Mouse (Mus musculus): ENCODE measurements at regions not wholly inside any gene's neighbourhood (a gene's known extent, or its start where the extent isn't known, plus 50 kb on each side); places are given as distances from the start of the nearest gene placed in this dataset.

GRCm38 (mm10) chr7:111420698-111421097 is 337.9 kb upstream of the Eif4g2 start:
- no peak overlapping the region for H3K9ac ChIP-seq (ENCODE audit: low read depth, low read length)
- no peak for ATAC-seq
- H3K36me3 ChIP-seq (ENCODE audit: control insufficient read depth, insufficient read depth, low read length), result no peaks in the 10 kb centered on the region
- H3K27me3 ChIP-seq (replicated peaks; ENCODE audit: control insufficient read depth, insufficient read depth, low read length), result no peaks in the 10 kb centered on the region
- H3K4me3 ChIP-seq (ENCODE audit: low read length), result no peak overlapping the region
- H3K9me3 ChIP-seq (ENCODE audit: control insufficient read depth, low read length), result no peaks in the 10 kb centered on the region
- 78% methylated on average over 3 of the region's 3 CpGs for WGBS
- no peaks in the 10 kb centered on the region for H3K4me1 ChIP-seq (ENCODE audit: control insufficient read depth, insufficient read depth, low read length)
- H3K4me2 ChIP-seq (ENCODE audit: low read depth, low read length), result no peak overlapping the region
- H3K27ac ChIP-seq (ENCODE audit: low read length), result no peak overlapping the region

GRCm38 (mm10) chr7:111417735-111418134 is 334.9 kb upstream of the Eif4g2 start:
- Histone ChIP-seq H3K9me3 (ENCODE audit: control insufficient read depth, low read length) (no peaks in the 10 kb centered on the region), H3K4me3 (ENCODE audit: low read length) (no peak overlapping the region), H3K9ac (ENCODE audit: low read depth, low read length) (no peak overlapping the region), H3K36me3 (ENCODE audit: control insufficient read depth, insufficient read depth, low read length) (no peaks in the 10 kb centered on the region), H3K27ac (ENCODE audit: low read length) (no peak overlapping the region), H3K27me3 (replicated peaks; ENCODE audit: control insufficient read depth, insufficient read depth, low read length) (no peaks in the 10 kb centered on the region), H3K4me2 (ENCODE audit: low read depth, low read length) (no peak overlapping the region), H3K4me1 (ENCODE audit: control insufficient read depth, insufficient read depth, low read length) (no peaks in the 10 kb centered on the region)
- 18% methylated on average over 2 of the region's 3 CpGs for WGBS
- no peak for ATAC-seq

GRCm38 (mm10) chr7:111416061-111416460 is 333.2 kb upstream of the Eif4g2 start:
- WGBS, result 76% methylated on average over 6 of the region's 6 CpGs
- ATAC-seq, result no peak

GRCm38 (mm10) chr7:111413745-111414144 is 330.9 kb upstream of the Eif4g2 start:
- WGBS, result 45% methylated on average over 4 of the region's 4 CpGs
- Histone ChIP-seq H3K9ac (ENCODE audit: low read depth, low read length) (no peak overlapping the region), H3K27me3 (replicated peaks; ENCODE audit: control insufficient read depth, insufficient read depth, low read length) (no peaks in the 10 kb centered on the region), H3K27ac (ENCODE audit: low read length) (no peak overlapping the region), H3K9me3 (ENCODE audit: control insufficient read depth, low read length) (no peaks in the 10 kb centered on the region), H3K4me1 (ENCODE audit: control insufficient read depth, insufficient read depth, low read length) (no peaks in the 10 kb centered on the region), H3K4me2 (ENCODE audit: low read depth, low read length) (no peak overlapping the region), H3K4me3 (ENCODE audit: low read length) (no peak overlapping the region), H3K36me3 (ENCODE audit: control insufficient read depth, insufficient read depth, low read length) (no peaks in the 10 kb centered on the region)
- ATAC-seq, result no peak

More at GRCm38 (mm10) chr7:111416061-111416460, 333.2 kb upstream of the Eif4g2 start:
- Histone ChIP-seq H3K9ac (ENCODE audit: low read depth, low read length) (no peak overlapping the region), H3K9me3 (ENCODE audit: control insufficient read depth, low read length) (no peaks in the 10 kb centered on the region), H3K4me3 (ENCODE audit: low read length) (no peak overlapping the region), H3K27ac (ENCODE audit: low read length) (no peak overlapping the region), H3K36me3 (ENCODE audit: control insufficient read depth, insufficient read depth, low read length) (no peaks in the 10 kb centered on the region), H3K27me3 (replicated peaks; ENCODE audit: control insufficient read depth, insufficient read depth, low read length) (no peaks in the 10 kb centered on the region), H3K4me2 (ENCODE audit: low read depth, low read length) (no peak overlapping the region), H3K4me1 (ENCODE audit: control insufficient read depth, insufficient read depth, low read length) (no peaks in the 10 kb centered on the region)

GRCm38 (mm10) chr7:111412957-111413356 is 330.1 kb upstream of the Eif4g2 start:
- Histone ChIP-seq H3K4me2 (ENCODE audit: low read depth, low read length) (no peak overlapping the region), H3K9ac (ENCODE audit: low read depth, low read length) (no peak overlapping the region), H3K36me3 (ENCODE audit: control insufficient read depth, insufficient read depth, low read length) (no peaks in the 10 kb centered on the region), H3K9me3 (ENCODE audit: control insufficient read depth, low read length) (no peaks in the 10 kb centered on the region), H3K4me3 (ENCODE audit: low read length) (no peak overlapping the region), H3K4me1 (ENCODE audit: control insufficient read depth, insufficient read depth, low read length) (no peaks in the 10 kb centered on the region), H3K27ac (ENCODE audit: low read length) (no peak overlapping the region), H3K27me3 (replicated peaks; ENCODE audit: control insufficient read depth, insufficient read depth, low read length) (no peaks in the 10 kb centered on the region)
- 80% methylated on average over 2 of the region's 2 CpGs for WGBS
- no peak for ATAC-seq

GRCm38 (mm10) chr7:111411386-111411960 is 328.6 kb upstream of the Eif4g2 start:
- Histone ChIP-seq H3K9ac (ENCODE audit: low read depth, low read length) (no peak overlapping the region), H3K4me3 (ENCODE audit: low read length) (no peak overlapping the region), H3K4me1 (ENCODE audit: control insufficient read depth, insufficient read depth, low read length) (no peaks in the 10 kb centered on the region)

GRCm38 (mm10) chr7:111395972-111396371 is 313.1 kb upstream of the Eif4g2 start:
- no peaks in the 10 kb centered on the region for H3K36me3 ChIP-seq (ENCODE audit: control insufficient read depth, insufficient read depth, low read length)
- H3K4me2 ChIP-seq (ENCODE audit: low read depth, low read length), result no peak overlapping the region
- WGBS, result 80% methylated on average over 2 of the region's 2 CpGs
- ATAC-seq, result no peak
- no peak overlapping the region for H3K27ac ChIP-seq (ENCODE audit: low read length)
- H3K9ac ChIP-seq (ENCODE audit: low read depth, low read length), result no peak overlapping the region
- H3K4me1 ChIP-seq (ENCODE audit: control insufficient read depth, insufficient read depth, low read length), result no peaks in the 10 kb centered on the region
- H3K4me3 ChIP-seq (ENCODE audit: low read length), result no peak overlapping the region
- no peaks in the 10 kb centered on the region for H3K27me3 ChIP-seq (replicated peaks; ENCODE audit: control insufficient read depth, insufficient read depth, low read length)
- no peaks in the 10 kb centered on the region for H3K9me3 ChIP-seq (ENCODE audit: control insufficient read depth, low read length)

More at GRCm38 (mm10) chr7:111411386-111411960, 328.6 kb upstream of the Eif4g2 start:
- WGBS, result 87% methylated on average over 5 of the region's 5 CpGs
- Histone ChIP-seq H3K4me2 (ENCODE audit: low read depth, low read length) (no peak overlapping the region), H3K27ac (ENCODE audit: low read length) (no peak overlapping the region), H3K36me3 (ENCODE audit: control insufficient read depth, insufficient read depth, low read length) (no peaks in the 10 kb centered on the region), H3K9me3 (ENCODE audit: control insufficient read depth, low read length) (no peaks in the 10 kb centered on the region), H3K27me3 (replicated peaks; ENCODE audit: control insufficient read depth, insufficient read depth, low read length) (no peaks in the 10 kb centered on the region)
- ATAC-seq, result no peak

- Histone ChIP-seq H3K27ac (ENCODE audit: low read length) (no peak overlapping the region), H3K9ac (ENCODE audit: low read depth, low read length) (no peak overlapping the region), H3K4me1 (ENCODE audit: control insufficient read depth, insufficient read depth, low read length) (no peaks in the 10 kb centered on the region)
Measured at GRCm38 (mm10) chr7:111395111-111395510, 312.3 kb upstream of the Eif4g2 start.

GRCm38 (mm10) chr7:111393846-111394245 is 311.0 kb upstream of the Eif4g2 start:
- H3K4me1 ChIP-seq (ENCODE audit: control insufficient read depth, insufficient read depth, low read length), result no peaks in the 10 kb centered on the region
- H3K36me3 ChIP-seq (ENCODE audit: control insufficient read depth, insufficient read depth, low read length), result no peaks in the 10 kb centered on the region
- H3K27me3 ChIP-seq (replicated peaks; ENCODE audit: control insufficient read depth, insufficient read depth, low read length), result no peaks in the 10 kb centered on the region
- H3K9ac ChIP-seq (ENCODE audit: low read depth, low read length), result no peak overlapping the region
- no peak for ATAC-seq
- H3K27ac ChIP-seq (ENCODE audit: low read length), result no peak overlapping the region
- no peak overlapping the region for H3K4me3 ChIP-seq (ENCODE audit: low read length)
- no peaks in the 10 kb centered on the region for H3K9me3 ChIP-seq (ENCODE audit: control insufficient read depth, low read length)
- H3K4me2 ChIP-seq (ENCODE audit: low read depth, low read length), result no peak overlapping the region

More at GRCm38 (mm10) chr7:111395111-111395510, 312.3 kb upstream of the Eif4g2 start:
- no peaks in the 10 kb centered on the region for H3K27me3 ChIP-seq (replicated peaks; ENCODE audit: control insufficient read depth, insufficient read depth, low read length)
- no peaks in the 10 kb centered on the region for H3K36me3 ChIP-seq (ENCODE audit: control insufficient read depth, insufficient read depth, low read length)
- H3K9me3 ChIP-seq (ENCODE audit: control insufficient read depth, low read length), result no peaks in the 10 kb centered on the region
- ATAC-seq, result no peak
- H3K4me3 ChIP-seq (ENCODE audit: low read length), result no peak overlapping the region
- WGBS, result 74% methylated on average over 6 of the region's 6 CpGs
- no peak overlapping the region for H3K4me2 ChIP-seq (ENCODE audit: low read depth, low read length)

GRCm38 (mm10) chr7:111389690-111390089 is 306.9 kb upstream of the Eif4g2 start:
- Histone ChIP-seq H3K27me3 (replicated peaks; ENCODE audit: control insufficient read depth, insufficient read depth, low read length) (no peaks in the 10 kb centered on the region), H3K9me3 (ENCODE audit: control insufficient read depth, low read length) (no peaks in the 10 kb centered on the region)

More at GRCm38 (mm10) chr7:111389690-111390089, 306.9 kb upstream of the Eif4g2 start:
- H3K4me2 ChIP-seq (ENCODE audit: low read depth, low read length), result no peak overlapping the region
- no peak overlapping the region for H3K9ac ChIP-seq (ENCODE audit: low read depth, low read length)
- H3K4me1 ChIP-seq (ENCODE audit: control insufficient read depth, insufficient read depth, low read length), result no peaks in the 10 kb centered on the region
- H3K4me3 ChIP-seq (ENCODE audit: low read length), result no peak overlapping the region
- ATAC-seq, result no peak
- H3K36me3 ChIP-seq (ENCODE audit: control insufficient read depth, insufficient read depth, low read length), result no peaks in the 10 kb centered on the region
- no peak overlapping the region for H3K27ac ChIP-seq (ENCODE audit: low read length)

Data from intestine, embryonic 16.5 days (tissue).